Mouse (Mus musculus) adipocyte (in vitro differentiated cells): ENCODE measurements at regions not wholly inside any gene's neighbourhood (a gene's known extent, or its start where the extent isn't known, plus 50 kb on each side); places are given as distances from the start of the nearest gene placed in this dataset.

Experiments used
- DNase-seq: peaks from one replicate; pipeline ENCODE4 v3.0.0-alpha.2; 2016; ENCODE audit warnings: low spot score

DNA sequence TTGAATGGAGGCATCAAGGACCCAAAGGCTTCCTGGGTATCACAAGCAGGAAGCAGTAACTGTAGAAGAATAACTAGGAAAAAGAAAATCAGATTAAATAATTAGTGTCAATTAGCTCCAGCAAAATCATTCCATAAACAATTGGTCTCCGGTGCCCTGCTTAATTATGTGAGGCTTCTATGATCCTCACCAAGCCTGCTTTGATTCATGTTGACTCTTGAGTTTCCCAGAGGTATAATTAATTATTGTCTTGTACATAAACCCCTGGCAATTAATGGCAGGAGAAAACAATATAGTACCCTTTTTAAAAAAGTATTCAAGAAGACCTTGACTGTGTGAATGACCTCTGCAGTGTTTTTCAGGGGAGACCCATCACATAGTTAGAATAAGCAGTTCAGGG is 61.5 kb upstream of the Sp8 start:
- no peak for DNase-seq

DNA sequence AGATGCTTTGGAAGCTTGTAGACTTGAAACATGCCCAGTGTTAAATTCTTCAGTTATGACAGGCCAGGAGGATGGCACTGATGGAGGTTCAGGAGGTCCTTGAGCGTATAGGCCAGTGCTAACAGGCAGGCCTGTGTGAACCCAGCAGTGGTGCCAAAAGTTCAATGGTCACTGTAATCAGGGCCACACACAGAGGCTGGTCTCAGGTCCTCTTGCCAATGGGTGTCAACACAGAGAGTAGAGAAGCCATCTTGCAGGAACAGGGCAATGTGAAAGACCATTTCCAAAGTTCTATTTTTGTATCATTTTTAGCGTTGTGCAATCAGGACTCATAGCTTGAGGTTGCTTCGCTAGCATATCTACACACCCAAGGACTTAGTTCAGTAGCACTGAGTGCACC is 64.2 kb upstream of the Sp8 start:
- DNase-seq = peak; percentile 27

GRCm38 (mm10) chr12:118775463-118776064 is 70.6 kb upstream of the Sp8 start:
- DNase-seq = no peak

GRCm38 (mm10) chr12:118772790-118773189 is 73.3 kb upstream of the Sp8 start:
- DNase-seq = no peak

DNA sequence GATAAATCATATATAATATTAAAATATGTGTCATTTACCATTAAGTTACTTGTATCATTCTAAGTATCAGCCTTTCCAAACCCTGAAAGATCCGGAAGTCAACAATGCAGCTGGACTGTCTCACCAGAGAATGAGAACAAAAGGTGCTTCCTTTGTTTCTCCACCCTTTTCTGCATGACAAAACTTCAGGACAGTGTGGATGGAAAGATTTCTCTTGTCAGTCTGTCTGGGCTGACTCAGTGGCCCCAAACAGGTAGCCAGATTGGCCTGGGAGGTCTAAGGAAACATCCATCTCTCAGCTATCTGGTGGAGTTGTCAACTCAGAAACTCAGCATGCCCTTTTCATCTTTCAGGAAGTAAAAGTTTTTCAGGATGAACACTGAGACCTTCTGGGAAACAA is 79.7 kb upstream of the Sp8 start:
- DNase-seq = no peak

GRCm38 (mm10) chr12:118754076-118754475 is 92.1 kb upstream of the Sp8 start:
- DNase-seq = no peak

- no peak for DNase-seq
Measured at GRCm38 (mm10) chr12:118739103-118739502, 107.0 kb upstream of the Sp8 start.

- no peak for DNase-seq
Measured at GRCm38 (mm10) chr12:118725891-118726290, 120.2 kb upstream of the Sp8 start.

DNA sequence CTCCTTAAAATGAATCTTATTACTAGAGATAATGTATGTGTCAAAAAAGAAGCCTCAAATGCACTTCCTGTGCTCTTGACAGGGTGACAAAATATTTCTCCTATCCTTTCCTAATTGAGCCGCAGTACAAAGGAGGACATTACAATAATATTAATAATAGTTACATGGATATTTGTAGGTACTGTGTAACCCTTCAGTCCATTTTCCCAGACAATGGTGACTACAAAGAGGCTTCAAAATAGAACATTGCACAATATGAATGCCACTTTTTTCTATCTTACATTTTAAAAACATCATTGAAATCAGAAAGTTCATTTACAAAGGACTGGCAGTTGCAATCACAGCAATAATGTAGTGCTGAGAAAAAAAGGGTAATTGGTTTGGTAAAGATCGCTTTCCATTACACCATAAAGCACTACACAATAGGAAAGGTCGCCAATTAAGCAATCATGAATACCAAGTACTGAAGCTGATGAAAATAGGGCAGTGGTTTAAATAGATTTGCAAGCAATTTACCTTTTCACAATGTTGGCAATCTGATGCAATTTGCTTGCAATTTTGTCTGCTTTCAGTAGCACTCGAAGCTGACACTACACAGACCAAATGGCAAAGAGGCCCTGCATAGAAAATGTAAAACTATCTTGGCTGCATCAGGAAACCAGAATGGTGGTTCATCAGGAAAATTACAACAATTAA is 126.1 kb upstream of the Sp8 start:
- DNase-seq = peak; percentile 22

GRCm38 (mm10) chr12:118716824-118717223 is 129.3 kb upstream of the Sp8 start:
- no peak for DNase-seq

GRCm38 (mm10) chr12:118706626-118707025 is 139.5 kb upstream of the Sp8 start:
- no peak for DNase-seq

- no peak for DNase-seq
Measured at GRCm38 (mm10) chr12:118704826-118705225, 141.3 kb upstream of the Sp8 start.

GRCm38 (mm10) chr12:118703730-118704129 is 142.4 kb upstream of the Sp8 start:
- no peak for DNase-seq

DNA sequence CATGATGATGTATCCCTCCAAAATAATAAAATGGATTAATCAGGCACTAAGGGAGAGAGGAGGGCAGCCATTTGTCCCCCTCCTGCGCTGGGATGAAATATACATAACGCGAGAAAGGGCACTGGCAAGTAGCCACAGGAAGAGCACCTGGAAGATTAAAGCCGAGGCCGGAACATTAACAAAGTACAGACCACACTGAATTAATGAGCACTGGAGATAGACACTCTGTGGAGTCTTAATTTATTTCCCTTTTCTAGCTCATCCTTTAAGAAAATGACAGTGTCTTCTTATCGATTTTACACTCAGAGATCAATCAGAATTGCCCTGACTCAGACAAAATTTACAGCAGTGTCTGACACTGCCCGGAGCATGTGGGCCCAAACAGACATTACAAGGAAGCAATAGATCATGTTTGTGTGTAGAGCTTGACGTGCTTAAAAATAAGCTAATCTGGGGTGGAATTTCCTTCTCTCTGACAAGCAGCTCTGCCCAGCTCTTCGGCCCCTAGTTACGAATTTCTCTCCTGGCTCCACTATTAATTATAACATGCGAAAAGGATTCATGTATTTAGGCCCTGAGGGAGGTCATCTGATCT is 143.0 kb upstream of the Sp8 start:
- no peak for DNase-seq

GRCm38 (mm10) chr12:118701838-118702237 is 144.3 kb upstream of the Sp8 start:
- no peak for DNase-seq

DNA sequence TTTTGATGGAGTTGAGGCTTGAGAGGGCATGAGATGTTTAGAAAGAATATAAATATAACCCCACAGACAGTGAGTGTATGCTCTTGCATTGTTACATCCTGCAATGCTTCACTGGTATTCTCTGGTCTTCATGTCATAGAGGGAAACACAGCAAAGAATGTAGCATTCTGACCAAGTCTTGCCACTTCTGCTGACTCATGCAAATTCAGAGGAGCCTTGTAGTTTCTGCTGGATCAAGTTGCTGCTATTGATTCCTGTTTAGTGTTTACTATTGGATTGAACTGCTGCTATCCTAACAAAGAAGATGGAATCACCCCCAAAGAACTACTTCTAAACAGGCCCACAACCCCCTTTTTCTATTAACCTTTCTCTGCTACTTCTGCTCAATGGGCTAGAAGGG is 148.0 kb upstream of the Sp8 start:
- no peak for DNase-seq

- no peak for DNase-seq
Measured at GRCm38 (mm10) chr12:118694701-118695100, 151.4 kb upstream of the Sp8 start.

- no peak for DNase-seq
Measured at GRCm38 (mm10) chr12:118682902-118683301, 163.2 kb upstream of the Sp8 start.

- no peak for DNase-seq
Measured at GRCm38 (mm10) chr12:118677989-118678388, 168.1 kb upstream of the Sp8 start.

DNA sequence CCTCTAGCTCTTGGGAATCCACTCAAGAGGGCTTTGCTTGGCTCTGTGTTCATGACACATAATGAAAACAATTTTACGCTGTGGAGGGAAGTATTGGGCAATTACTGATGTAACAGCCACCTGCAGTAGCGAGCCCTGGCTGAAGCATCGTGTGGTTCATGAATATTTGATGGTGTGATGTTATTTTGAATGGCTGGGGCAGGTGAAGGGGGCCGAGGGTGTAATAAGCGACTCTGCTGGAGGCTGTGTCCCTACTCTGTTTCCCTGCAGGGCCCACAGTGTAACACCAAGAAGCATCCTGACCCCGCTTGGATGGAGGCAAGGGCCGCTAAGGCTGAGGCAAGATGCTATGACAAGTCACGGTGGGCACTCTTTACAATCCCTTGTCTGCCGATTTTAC is 184.6 kb upstream of the Sp8 start:
- no peak for DNase-seq

DNA sequence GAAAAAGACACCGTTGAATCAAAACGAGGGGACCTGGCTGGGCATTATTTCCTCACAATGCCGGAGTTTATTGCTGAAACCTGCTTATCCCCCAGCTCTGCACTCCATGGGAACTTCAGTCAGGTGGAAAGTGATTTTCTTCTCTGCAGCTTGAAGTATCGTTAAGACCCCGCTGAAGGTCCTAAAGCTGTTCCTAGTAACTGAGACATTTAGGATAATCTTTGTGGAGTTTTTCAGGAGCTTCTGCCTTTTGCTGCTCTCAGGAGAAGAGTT is 185.0 kb upstream of the Sp8 start:
- no peak for DNase-seq

DNA sequence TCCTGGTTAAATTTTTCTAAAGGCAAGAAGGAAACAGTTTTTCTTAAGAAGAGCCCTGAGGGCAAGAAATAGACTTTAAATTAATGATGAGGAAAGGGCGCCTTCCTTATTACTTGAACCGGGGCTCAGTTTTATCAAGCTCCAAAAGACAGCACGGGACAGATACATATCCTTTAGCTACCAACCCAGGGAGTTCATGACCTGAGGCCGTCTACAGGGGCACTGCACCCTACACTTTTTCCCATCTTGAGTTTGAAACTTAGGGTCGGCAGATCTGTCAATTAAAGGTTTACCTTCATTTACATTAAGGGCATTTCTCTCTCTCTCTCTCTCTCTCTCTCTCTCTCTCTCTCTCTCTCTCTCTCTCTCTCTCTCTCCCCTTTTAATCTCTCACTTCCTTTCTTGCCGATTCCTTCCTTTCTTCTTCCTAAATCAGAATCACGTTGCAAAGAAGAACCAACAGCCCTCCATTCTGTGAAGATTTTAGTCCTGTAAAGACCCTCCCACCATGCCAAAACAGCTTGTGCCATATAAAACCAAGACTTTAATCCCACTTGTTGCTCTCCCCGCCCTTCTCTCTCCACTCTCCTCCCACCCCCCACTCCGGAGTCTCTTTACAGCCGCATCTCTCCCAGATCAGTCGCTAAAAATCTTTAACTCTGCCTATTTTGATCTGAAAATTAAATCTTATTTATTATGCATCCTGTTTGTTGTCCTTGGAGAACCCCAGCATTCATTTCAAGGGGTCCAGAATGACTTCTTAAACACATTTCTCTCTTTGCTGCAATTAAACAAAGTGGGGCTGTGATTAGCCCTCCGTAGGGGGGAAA is 185.5 kb upstream of the Sp8 start:
- DNase-seq = no peak
